Mouse (Mus musculus): ENCODE measurements around the gene Cdc42.

- TF ChIP-seq CTCF (IDR thresholded peaks at IDR 0.05; ENCODE audit: control insufficient read depth, insufficient read depth, insufficient read length) = no peak
- TF ChIP-seq USF1 (IDR thresholded peaks at IDR 0.05; ENCODE audit: low read depth) = no peak
- no peak for TF ChIP-seq MYOG (IDR thresholded peaks at IDR 0.05; ENCODE audit: control insufficient read depth, extremely low read depth, insufficient read length)
- TF ChIP-seq MAX (IDR thresholded peaks at IDR 0.05) = no peak
- TF ChIP-seq FOSL1 (IDR thresholded peaks at IDR 0.05; ENCODE audit: insufficient read depth, low read length, poor library complexity, severe bottlenecking) = no peak
- no peak for TF ChIP-seq CEBPB (IDR thresholded peaks at IDR 0.05; ENCODE audit: low read depth)
These were observed 67.3 kb downstream of the Cdc42 start for GRCm38 (mm10) chr4:137290250-137290649.

All from C2C12 (cell line).